ENCODE assay signal across 28 mouse cellular contexts in genomic region chr13:41750481-41750880, GRCm38 (mm10).
DNase-seq lines count a peak whose midpoint lies in the region; ATAC-seq and TF ChIP-seq lines count a peak whose summit lies in the region.
"Had no signal": no experiment of that assay in that cellular context is flagged by ENCODE, and none has a peak within 500 bp of the region (broad histone marks: within the 10 kb centered on the region; RNA-seq: fewer than 3 reads in every experiment).

No protein-coding gene starts in this region.

- TF ChIP-seq CTCF in forebrain, postnatal 0 days (IDR thresholded peaks at IDR 0.05; ENCODE audit: low read depth): no peak
- TF ChIP-seq CTCF in brain, embryonic 14.5 days (IDR thresholded peaks at IDR 0.05; ENCODE audit: borderline replicate concordance, extremely low read depth, insufficient read depth, insufficient read length): no peak

- no peak overlapping the region for H3K4me2 ChIP-seq in forebrain, embryonic 14.5 days (ENCODE audit: low read length)
- no peak overlapping the region for H3K4me2 ChIP-seq in forebrain, postnatal 0 days (ENCODE audit: low read depth)
- H3K4me2 ChIP-seq: embryonic facial prominence, embryonic 13.5 days; forebrain, embryonic 12.5 days; heart, embryonic 15.5 days; hindbrain, embryonic 13.5 days; limb, embryonic 12.5 days; liver, embryonic 11.5 days; neural tube, embryonic 12.5 days had no signal

- WGBS in forebrain, embryonic 14.5 days: 49% methylated on average over 5 of the region's 5 CpGs
- 41% methylated on average over 5 of the region's 5 CpGs for WGBS in forebrain, postnatal 0 days

- H3K4me1 ChIP-seq in forebrain, embryonic 14.5 days (ENCODE audit: control insufficient read depth, insufficient read depth, low read length): no peaks in the 10 kb centered on the region
- H3K4me1 ChIP-seq in forebrain, postnatal 0 days (ENCODE audit: insufficient read depth): peaks cover 7% of the 10 kb centered on the region; the same call in 1 of the 2 replicates
- H3K4me1 ChIP-seq: embryonic facial prominence, embryonic 13.5 days; hindbrain, embryonic 13.5 days; limb, embryonic 12.5 days; megakaryocyte, embryonic 14.5 days; neural tube, embryonic 12.5 days had no signal

- ATAC-seq in forebrain, embryonic 14.5 days: no peak
- no peak for ATAC-seq in forebrain, postnatal 0 days
- ATAC-seq: CD4-positive, CD25-positive, alpha-beta regulatory T cell, adult 4 months; intestine, embryonic 16.5 days had no signal

- H3K36me3 ChIP-seq in forebrain, embryonic 14.5 days (ENCODE audit: control insufficient read depth, insufficient read depth, low read length): no peaks in the 10 kb centered on the region
- H3K36me3 ChIP-seq in forebrain, postnatal 0 days (ENCODE audit: insufficient read depth): no peaks in the 10 kb centered on the region
- H3K36me3 ChIP-seq: embryonic facial prominence, embryonic 13.5 days; forebrain, embryonic 12.5 days; heart, embryonic 10.5 days; heart, embryonic 15.5 days; hindbrain, embryonic 13.5 days; limb, embryonic 12.5 days; neural tube, embryonic 12.5 days had no signal

- peak; percentile 19 for DNase-seq in forebrain, embryonic 14.5 days (ENCODE audit: low spot score)
- DNase-seq in forebrain, postnatal 0 days: no peak
- DNase-seq in retina, postnatal 1 day: peak; percentile 16
- DNase-seq in retina, embryonic 14.5 days (ENCODE audit: low spot score): no peak
- DNase-seq in brain, embryonic 14.5 days (ENCODE audit: low read depth): peak; percentile 35
- no peak for DNase-seq in gastrocnemius, adult 18-20 months (ENCODE audit: low spot score)
- DNase-seq in cerebellum, postnatal 14 days: no peak
- DNase-seq: cerebellum, adult 8-10 months; cerebellum, postnatal 36 days; gastrocnemius, postnatal 25 days; kidney, adult 8-10 months; kidney, postnatal 4 days; lung, postnatal 36 days; thymus, postnatal 4 days had no signal

- H3K27ac ChIP-seq in forebrain, embryonic 14.5 days (ENCODE audit: low read depth, low read length): no peak overlapping the region
- no peak overlapping the region for H3K27ac ChIP-seq in forebrain, postnatal 0 days (ENCODE audit: low read depth, low read length)
- H3K27ac ChIP-seq: embryonic facial prominence, embryonic 13.5 days; forebrain, embryonic 12.5 days; heart, embryonic 15.5 days; hindbrain, embryonic 13.5 days; kidney, postnatal 0 days; limb, embryonic 12.5 days; neural tube, embryonic 12.5 days had no signal

- no peaks in the 10 kb centered on the region for H3K9me3 ChIP-seq in forebrain, embryonic 14.5 days (replicated peaks; ENCODE audit: control insufficient read depth, low read length)
- no peaks in the 10 kb centered on the region for H3K9me3 ChIP-seq in forebrain, postnatal 0 days (ENCODE audit: low read length)
- H3K9me3 ChIP-seq: embryonic facial prominence, embryonic 13.5 days; forebrain, embryonic 12.5 days; heart, embryonic 10.5 days; heart, embryonic 15.5 days; hindbrain, embryonic 13.5 days; limb, embryonic 12.5 days; megakaryocyte, embryonic 14.5 days; neural tube, embryonic 12.5 days had no signal

- no peak for TF ChIP-seq POLR2A in brain, embryonic 14.5 days (IDR thresholded peaks at IDR 0.05; ENCODE audit: borderline replicate concordance, extremely low read depth, insufficient read depth, insufficient read length, poor library complexity, severe bottlenecking)

- no peak overlapping the region for H3K4me3 ChIP-seq in forebrain, embryonic 14.5 days (ENCODE audit: low read depth, low read length)
- no peak overlapping the region for H3K4me3 ChIP-seq in forebrain, postnatal 0 days (ENCODE audit: low read depth, low read length)
- H3K4me3 ChIP-seq: embryonic facial prominence, embryonic 13.5 days; erythroblast, embryonic 14.5 days; forebrain, embryonic 12.5 days; heart, embryonic 10.5 days; heart, embryonic 15.5 days; hindbrain, embryonic 13.5 days; limb, embryonic 12.5 days; megakaryocyte, embryonic 14.5 days; myocyte; neural tube, embryonic 12.5 days had no signal

- H3K27me3 ChIP-seq in forebrain, embryonic 14.5 days (replicated peaks; ENCODE audit: control insufficient read depth, insufficient read depth, low read length): no peaks in the 10 kb centered on the region
- no peaks in the 10 kb centered on the region for H3K27me3 ChIP-seq in forebrain, postnatal 0 days (ENCODE audit: insufficient read depth, low read length)
- H3K27me3 ChIP-seq: embryonic facial prominence, embryonic 13.5 days; forebrain, embryonic 12.5 days; heart, embryonic 15.5 days; hindbrain, embryonic 13.5 days; limb, embryonic 12.5 days; megakaryocyte, embryonic 14.5 days; neural tube, embryonic 12.5 days had no signal

- H3K9ac ChIP-seq in forebrain, embryonic 14.5 days (ENCODE audit: low read length): no peak overlapping the region
- no peak overlapping the region for H3K9ac ChIP-seq in forebrain, postnatal 0 days
- H3K9ac ChIP-seq: embryonic facial prominence, embryonic 13.5 days; forebrain, embryonic 12.5 days; heart, embryonic 15.5 days; hindbrain, embryonic 13.5 days; limb, embryonic 12.5 days; neural tube, embryonic 12.5 days had no signal

Comparison
In these comparisons a context has a peak if more than half of its experiments do, and no peak if none do; other contexts are left out.
1. DNase-seq: peak in forebrain, embryonic 14.5 days (single experiment), retina, postnatal 1 day (single experiment) and brain, embryonic 14.5 days (single experiment); none in forebrain, postnatal 0 days (single experiment), retina, embryonic 14.5 days (single experiment), gastrocnemius, adult 18-20 months (single experiment) and cerebellum, postnatal 14 days (0 of 2).